Mouse (Mus musculus): Measurements from ENCODE around the gene Pih1d2. TPM values are rescaled to one million over a fixed set of nuclear protein-coding genes. Genes with fewer than 3 reads are reported as not detected.
"Not testable (repeated sequence)": the region's sequence is repeated elsewhere in the genome, so short reads cannot be mapped to it uniquely, and the experiment has no call there.

Pih1d2 gene
- total RNA-seq, 2 experiments from 2014 or later = 2.0 to 3.8 TPM

DNA sequence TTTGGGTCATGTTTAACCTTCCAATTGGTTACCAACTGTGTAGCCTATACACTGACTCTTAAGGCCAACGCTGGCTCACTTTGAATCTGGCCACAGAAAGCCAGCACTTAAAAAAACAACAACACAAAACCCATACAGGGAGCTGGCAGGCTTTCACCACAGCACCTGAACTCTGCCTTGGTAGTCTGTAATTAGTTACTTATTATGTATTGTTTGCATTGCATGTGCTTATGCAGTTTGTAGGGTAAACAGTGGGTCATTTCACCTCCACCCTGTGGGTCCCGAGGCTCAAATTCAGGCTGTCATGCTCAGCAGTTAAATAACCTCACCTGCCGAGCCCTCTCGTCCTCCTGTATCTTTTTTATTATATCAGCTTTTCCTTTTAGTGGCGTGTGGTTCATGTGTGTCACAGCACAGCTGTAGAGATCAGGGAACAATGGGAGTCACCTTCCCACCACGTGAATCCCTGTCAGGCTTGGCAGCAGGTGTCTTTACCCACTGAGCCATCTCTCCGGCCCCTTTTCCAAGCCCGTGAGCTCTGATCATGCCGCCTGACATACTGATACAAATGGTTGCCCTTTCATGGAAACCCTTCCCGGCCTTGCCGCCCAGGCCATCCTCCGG, 22.2 kb upstream of the Pih1d2 start:
- TF ChIP-seq CTCF (IDR thresholded peaks at IDR 0.05) = no peak
- Histone ChIP-seq H3K4me3 (no peak overlapping the region), H3K27ac (no peak overlapping the region)
- intact Hi-C loops (cut with DNase I) = loop anchor here (5.0 kb wide), 1 partner anchor 153 kb away; no protein-coding TSS in a partner anchor
- DNase-seq (ENCODE audit: extremely low spot score in 1 of 2, low spot score in 2 of 2) = no peak

DNA sequence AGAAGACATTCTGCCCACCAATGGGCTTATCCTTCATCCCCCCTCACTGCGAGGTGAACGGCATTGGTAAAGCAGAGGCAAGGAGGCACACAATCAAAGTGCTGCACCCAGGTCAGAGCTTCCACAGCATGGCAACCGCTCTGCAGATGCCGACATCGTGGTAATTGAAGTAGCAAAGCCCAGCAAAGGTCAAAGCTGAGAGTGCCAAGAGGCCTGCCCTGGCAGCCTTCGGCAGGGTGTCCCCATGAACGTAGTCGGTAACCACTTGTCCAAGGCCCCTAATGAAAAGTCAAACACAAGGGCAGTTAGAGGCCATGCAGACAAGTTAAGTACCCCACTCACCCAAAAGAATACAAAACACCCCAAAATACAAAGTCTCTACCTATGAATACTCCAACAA, 20.1 kb upstream of the Pih1d2 start:
- Histone ChIP-seq H3K4me3 (no peak overlapping the region), H3K27ac (no peak overlapping the region)
- intact Hi-C loops (cut with DNase I) = no loop called here
- no peak for DNase-seq (ENCODE audit: extremely low spot score in 1 of 2, low spot score in 2 of 2)
- no peak for TF ChIP-seq CTCF (IDR thresholded peaks at IDR 0.05)

DNA sequence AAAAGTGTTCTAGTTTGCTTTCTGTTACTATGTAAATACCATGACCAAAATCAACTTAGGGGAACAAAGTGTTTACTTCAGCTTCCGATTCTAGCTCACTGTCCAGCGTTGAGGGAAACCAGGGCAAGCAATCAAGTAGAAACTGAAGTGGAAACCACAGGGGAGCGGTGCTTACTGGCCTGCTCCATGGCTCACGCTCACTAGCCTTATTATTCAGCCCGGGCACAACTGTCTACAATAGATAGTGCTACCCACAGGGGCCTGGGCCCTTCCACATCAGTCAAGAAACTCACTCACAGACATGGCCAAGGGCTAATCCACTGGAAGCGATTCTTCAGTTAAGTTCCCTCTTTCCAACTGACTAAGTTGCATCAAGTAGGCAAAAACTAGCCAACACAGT, 15.6 kb upstream of the Pih1d2 start:
- TF ChIP-seq CTCF (IDR thresholded peaks at IDR 0.05) = no peak
- intact Hi-C loops (cut with DNase I) = no loop called here
- H3K4me3 ChIP-seq = no peak overlapping the region; the same call in 1 of the 2 replicates
- DNase-seq (ENCODE audit: extremely low spot score in 1 of 2, low spot score in 2 of 2) = no peak
- no peak overlapping the region for H3K27ac ChIP-seq

DNA sequence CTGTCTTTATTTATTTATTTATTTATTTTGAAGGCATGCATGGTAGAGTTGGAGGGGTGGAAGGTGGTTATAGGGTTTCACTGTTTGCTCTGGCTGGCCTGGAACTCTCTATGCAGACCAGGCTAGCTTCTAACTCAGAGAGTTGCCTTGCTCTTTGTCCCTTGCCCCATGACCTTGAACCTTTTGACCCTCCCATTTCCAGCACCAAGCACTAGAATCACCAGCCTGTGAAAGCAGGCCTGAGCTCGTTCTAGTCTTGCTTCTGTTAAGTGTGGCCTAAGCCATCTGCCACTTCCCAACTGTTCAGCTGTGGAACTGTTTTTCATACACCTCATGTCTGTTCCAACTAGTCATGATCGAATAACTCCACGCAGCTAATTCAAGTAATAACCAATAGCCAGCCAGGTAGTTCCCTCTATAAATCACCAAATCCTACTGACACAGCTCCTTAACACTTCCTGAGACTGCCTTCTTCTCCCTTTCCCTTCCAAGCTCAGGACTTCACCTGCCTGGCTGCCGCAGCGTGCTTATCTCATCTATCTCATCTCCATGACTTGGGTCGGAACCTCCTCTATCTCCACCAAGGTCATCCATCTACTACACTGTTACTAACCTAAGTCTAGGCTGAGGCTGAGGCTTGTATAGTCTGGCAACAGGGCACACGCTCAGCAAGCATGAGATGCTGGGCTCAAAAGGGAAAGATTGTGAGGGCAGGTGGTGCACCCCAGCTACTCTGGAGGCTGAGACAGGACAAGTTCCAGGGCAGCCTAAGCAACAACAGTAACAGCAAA, 14.9 kb upstream of the Pih1d2 start:
- Histone ChIP-seq H3K4me3 (peak overlapping the region; percentile 81), H3K27ac (no peak overlapping the region)
- DNase-seq (ENCODE audit: extremely low spot score in 1 of 2, low spot score in 2 of 2) = no peak
- TF ChIP-seq CTCF (IDR thresholded peaks at IDR 0.05) = no peak
- intact Hi-C loops (cut with DNase I) = no loop called here

DNA sequence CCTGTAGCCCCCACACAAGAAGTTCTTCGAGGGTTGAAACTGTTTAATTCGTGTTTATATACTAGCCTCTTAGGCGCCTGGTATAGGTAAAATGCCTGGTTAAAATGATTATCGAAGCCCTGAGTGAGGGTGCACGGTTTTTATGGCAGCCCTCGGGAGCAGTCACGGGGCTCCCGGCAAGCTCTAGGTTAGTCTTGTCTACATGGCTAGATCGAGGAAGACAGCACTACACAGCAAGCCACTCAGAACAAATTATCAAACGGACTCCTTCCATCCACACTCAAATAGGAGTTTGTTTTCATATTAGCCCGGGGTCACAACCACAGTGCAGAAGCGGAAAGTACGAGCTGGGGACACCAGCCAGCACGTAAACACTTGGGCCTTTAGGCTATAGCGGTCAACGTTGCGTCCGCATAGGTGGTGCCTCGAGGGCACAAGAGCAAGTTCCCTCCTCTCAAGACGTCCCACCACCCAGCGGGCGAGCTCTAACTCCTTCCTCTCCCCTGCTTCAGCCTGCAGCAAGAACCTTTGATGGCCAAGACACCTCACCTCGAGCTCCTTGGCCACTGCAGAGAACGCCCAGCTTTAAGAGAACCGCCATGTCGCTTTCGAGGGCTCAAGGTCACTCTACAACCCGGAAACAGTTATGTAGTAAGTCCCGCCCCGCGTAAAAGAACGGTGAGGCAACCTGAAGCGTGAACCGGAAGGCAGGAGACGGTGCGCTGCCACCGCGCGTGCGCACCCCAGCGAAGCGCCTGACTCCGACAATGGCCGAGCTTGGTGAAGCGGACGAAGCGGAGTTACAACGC, 13.7 kb upstream of the Pih1d2 start, which contains the start of the genes Sdhd and Timm8b:
TSS of gene Sdhd (minus strand) at position 624 of the 809 bp plus-strand sequence.
TSS of gene Timm8b (plus strand) at position 722 of the 809 bp plus-strand sequence.
- no peak; the same call in 1 of the 2 replicates for TF ChIP-seq CTCF (IDR thresholded peaks at IDR 0.05)
- DNase-seq (ENCODE audit: extremely low spot score in 1 of 2, low spot score in 2 of 2) = peak; percentile 91 to 94
- peak within 1 kb of the TSS; percentile 94 for H3K27ac ChIP-seq
- intact Hi-C loops (cut with DNase I) = no loop called here
- peak within 1 kb of the TSS; percentile 81 for H3K4me3 ChIP-seq

DNA sequence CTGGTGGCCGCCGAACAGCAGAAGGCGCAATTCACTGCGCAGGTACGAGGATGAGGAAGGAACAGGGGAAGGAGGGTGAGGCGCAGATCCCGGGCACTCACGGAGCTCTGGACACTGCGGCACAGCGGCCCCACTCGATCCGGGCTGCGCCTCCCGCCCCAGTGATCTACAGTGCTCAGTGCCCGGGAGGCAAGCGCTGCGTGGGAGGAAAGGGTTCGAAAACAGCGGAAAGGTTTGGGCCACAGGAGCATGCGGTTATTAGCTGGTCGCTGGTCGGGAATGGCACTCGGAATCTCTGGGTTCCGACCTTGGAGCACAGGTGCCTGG, 13.2 kb upstream of the Pih1d2 start:
- intact Hi-C loops (cut with DNase I) = no loop called here
- H3K27ac ChIP-seq = peak overlapping the region; percentile 94
- H3K4me3 ChIP-seq = peak overlapping the region; percentile 81
- TF ChIP-seq CTCF (IDR thresholded peaks at IDR 0.05) = no peak; the same call in 1 of the 2 replicates
- no peak for DNase-seq (ENCODE audit: extremely low spot score in 1 of 2, low spot score in 2 of 2)

DNA sequence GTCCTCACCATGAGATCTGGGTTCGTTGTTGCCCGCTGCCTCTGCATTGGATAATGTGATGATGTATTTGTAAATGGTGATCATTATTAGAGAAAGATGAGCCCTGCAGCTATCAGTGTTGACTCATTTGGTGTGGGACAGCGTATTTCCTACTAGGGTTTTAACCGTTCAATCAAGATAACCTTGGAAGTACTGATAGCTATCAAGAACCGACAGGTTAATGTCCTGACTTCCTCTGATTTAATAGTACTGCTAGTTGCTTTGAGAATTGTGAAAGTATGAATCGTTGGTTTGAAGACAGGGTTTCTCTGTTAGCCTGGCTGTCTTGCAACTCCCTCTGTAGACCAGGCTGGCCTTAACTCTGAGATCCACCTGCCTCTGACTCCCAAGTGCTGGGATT, 12.8 kb upstream of the Pih1d2 start:
- Histone ChIP-seq H3K27ac (peak overlapping the region; percentile 94), H3K4me3 (peak overlapping the region; percentile 81)
- intact Hi-C loops (cut with DNase I) = no loop called here
- TF ChIP-seq CTCF (IDR thresholded peaks at IDR 0.05) = no peak
- DNase-seq (ENCODE audit: extremely low spot score in 1 of 2, low spot score in 2 of 2) = no peak

DNA sequence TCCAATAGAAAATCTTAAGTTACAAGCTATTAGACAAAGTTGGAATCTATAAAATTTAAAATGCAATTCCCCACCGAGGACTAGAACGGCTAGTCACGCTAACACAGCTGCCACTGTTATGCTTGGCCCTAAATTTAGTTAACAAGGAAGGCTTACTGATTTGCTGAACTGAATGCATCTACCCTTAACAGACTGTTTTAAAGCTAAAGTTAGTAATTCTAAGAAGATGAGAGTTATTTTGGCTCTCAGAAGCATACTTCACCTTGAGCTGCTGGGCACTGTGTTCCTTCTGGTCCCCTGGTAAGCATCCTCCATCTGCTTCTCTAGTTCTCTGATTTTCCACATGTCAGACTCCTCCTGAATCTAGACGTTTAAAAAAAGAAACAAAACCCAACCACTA, 5.0 kb upstream of the Pih1d2 start:
- intact Hi-C loops (cut with DNase I) = no loop called here
- Histone ChIP-seq H3K4me3 (no peak overlapping the region), H3K27ac (peak overlapping the region; percentile 47; the same call in 1 of the 2 replicates)
- no peak for TF ChIP-seq CTCF (IDR thresholded peaks at IDR 0.05)
- DNase-seq (ENCODE audit: extremely low spot score in 1 of 2, low spot score in 2 of 2) = no peak

DNA sequence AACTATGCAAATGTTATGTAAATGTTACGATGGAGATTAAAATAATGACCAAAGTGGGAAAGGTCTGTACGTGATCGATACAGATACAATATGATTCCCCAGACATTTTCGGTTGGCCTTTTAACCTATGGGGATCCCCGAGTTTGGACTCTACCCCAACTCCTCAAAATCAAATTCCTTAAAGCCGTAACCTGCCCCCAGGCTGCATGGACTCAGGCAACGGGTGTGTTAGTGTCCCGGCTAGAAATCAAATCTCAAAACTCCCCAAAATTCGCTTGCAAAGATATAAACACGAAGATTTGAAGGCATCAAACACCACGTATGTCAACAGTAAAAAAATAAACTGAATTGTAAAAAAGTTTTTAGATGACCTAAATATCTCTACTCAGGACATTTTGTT, 960 bp upstream of the Pih1d2 start:
- intact Hi-C loops (cut with DNase I) = loop anchor here (5.0 kb wide), 1 partner anchor 151 kb away; the partner anchor contains the start of gene Fdxacb1
- no peak for DNase-seq (ENCODE audit: extremely low spot score in 1 of 2, low spot score in 2 of 2)
- peak overlapping the region; percentile 99 for H3K27ac ChIP-seq

DNA sequence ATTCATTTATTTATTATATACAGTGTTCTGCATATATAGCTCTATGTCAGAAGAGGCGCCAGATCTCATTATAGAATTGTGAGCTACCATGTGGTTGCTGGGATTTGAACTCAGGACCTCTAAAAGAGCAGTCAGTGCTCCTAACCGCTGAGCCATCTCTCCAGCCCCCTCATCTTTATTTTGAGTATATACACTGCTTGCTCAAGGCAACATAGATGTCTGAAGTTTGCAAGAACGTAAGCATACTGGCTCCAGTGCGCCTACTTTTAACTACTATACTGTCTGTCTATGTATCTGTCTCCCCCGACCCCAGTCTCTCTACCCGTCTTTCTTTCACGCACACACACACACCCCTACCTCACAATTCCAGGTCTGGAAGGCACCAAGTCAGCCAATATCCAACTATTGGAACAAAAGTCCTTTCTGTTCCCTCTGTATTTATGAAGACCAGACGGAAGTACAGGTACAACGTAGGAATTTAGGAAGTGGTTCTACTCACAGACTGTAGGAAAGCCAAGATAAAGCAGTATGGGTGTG, 741 bp downstream of the Pih1d2 start:
- TF ChIP-seq CTCF (IDR thresholded peaks at IDR 0.05) = no peak
- DNase-seq (ENCODE audit: extremely low spot score in 1 of 2, low spot score in 2 of 2) = no peak
- peak overlapping the region; percentile 99 for H3K27ac ChIP-seq
- intact Hi-C loops (cut with DNase I) = loop anchor here (5.0 kb wide), 1 partner anchor 149 kb away; the partner anchor contains the start of gene Fdxacb1
- peak overlapping the region; percentile 71 for H3K4me3 ChIP-seq

More for the DNA sequence above, 960 bp upstream of the Pih1d2 start:
- H3K4me3 ChIP-seq = peak overlapping the region; percentile 71
- TF ChIP-seq CTCF (IDR thresholded peaks at IDR 0.05) = no peak

DNA sequence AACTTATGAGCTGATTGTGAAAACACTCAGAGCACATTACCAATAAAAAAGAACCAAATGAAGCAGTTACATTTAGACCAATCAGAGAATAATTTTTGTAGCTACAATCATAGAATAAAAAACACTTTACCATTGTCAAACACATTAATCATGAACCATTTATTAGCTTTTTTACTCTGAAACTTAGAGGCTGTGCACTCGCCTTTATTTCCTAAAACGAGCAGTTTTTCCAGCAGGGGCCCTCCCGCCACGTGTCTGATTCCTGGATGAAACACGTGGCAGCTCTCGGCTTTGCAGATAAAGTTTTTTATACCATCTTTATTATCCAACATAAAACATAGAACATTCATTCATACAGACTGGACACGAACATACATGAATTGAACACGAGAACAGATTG, 13.8 kb downstream of the Pih1d2 start:
- H3K27ac ChIP-seq; H3K4me3 ChIP-seq; DNase-seq (ENCODE audit: extremely low spot score in 1 of 2, low spot score in 2 of 2); intact Hi-C loops (cut with DNase I): not testable (repeated sequence)

All from left cerebral cortex, adult 2 months (tissue).